Mouse (Mus musculus): Measurements from ENCODE around the gene Arhgap24.

Arhgap24 gene

DNA sequence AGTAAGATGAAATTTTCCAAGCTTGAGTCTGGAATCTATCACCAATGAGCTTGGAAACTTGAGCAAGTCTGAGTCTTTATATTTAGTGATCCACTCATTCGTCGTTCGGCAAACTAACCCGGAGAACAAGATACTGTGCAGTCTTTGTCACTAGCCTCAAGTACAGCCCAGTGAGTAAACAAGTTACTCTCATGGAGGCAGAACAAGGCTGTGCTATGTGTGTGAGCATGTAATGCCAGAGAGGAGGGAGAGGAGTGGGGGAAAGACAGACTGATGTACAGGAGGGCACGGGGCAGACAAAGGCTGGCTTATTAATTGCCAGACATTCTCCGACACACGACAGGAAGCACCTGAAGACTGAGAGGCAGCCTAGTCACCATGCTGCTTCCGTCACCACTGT is 97.2 kb downstream of the Arhgap24 start:
- no peak for DNase-seq (ENCODE audit: low spot score in 2 of 2)

GRCm38 (mm10) chr5:102582864-102583410 is 101.7 kb downstream of the Arhgap24 start:
- no peak for DNase-seq (ENCODE audit: low spot score in 2 of 2)

GRCm38 (mm10) chr5:102591422-102591821 is 110.2 kb downstream of the Arhgap24 start:
- no peak for DNase-seq (ENCODE audit: low spot score in 2 of 2)

GRCm38 (mm10) chr5:102593058-102593457 is 111.9 kb downstream of the Arhgap24 start:
- no peak for DNase-seq (ENCODE audit: low spot score in 2 of 2)

DNA sequence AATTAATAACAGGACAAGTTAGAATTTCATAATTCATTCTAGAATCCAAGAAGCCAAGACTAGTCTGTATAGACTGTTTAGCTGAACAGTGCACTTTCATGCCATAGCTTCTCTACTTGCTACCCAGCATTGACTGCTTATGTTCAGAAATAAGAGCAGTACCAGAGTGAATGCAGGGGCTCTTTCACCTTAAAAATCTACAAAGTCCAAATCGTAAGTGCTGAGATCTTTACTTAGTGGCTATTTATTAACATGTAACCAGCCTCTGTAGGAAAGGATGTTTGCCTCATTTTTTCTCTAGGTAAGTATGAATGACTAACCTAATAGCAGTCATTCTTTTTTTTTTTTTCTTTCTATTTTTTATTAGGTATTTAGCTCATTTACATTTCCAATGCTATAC is 117.9 kb downstream of the Arhgap24 start:
- no peak for DNase-seq (ENCODE audit: low spot score in 2 of 2)

- no peak for DNase-seq (ENCODE audit: low spot score in 2 of 2)
Observed at GRCm38 (mm10) chr5:102613571-102613970, 132.4 kb downstream of the Arhgap24 start.

GRCm38 (mm10) chr5:102614081-102614480 is 132.9 kb downstream of the Arhgap24 start:
- DNase-seq (ENCODE audit: low spot score in 2 of 2) = no peak

GRCm38 (mm10) chr5:102615249-102615648 is 134.1 kb downstream of the Arhgap24 start:
- no peak for DNase-seq (ENCODE audit: low spot score in 2 of 2)

- DNase-seq (ENCODE audit: low spot score in 2 of 2) = no peak
Observed at GRCm38 (mm10) chr5:102621036-102621435, 139.8 kb downstream of the Arhgap24 start.

- no peak for DNase-seq (ENCODE audit: low spot score in 2 of 2)
Observed at GRCm38 (mm10) chr5:102623807-102624435, 142.7 kb downstream of the Arhgap24 start.

GRCm38 (mm10) chr5:102626671-102627070 is 145.5 kb downstream of the Arhgap24 start:
- no peak for DNase-seq (ENCODE audit: low spot score in 2 of 2)

DNA sequence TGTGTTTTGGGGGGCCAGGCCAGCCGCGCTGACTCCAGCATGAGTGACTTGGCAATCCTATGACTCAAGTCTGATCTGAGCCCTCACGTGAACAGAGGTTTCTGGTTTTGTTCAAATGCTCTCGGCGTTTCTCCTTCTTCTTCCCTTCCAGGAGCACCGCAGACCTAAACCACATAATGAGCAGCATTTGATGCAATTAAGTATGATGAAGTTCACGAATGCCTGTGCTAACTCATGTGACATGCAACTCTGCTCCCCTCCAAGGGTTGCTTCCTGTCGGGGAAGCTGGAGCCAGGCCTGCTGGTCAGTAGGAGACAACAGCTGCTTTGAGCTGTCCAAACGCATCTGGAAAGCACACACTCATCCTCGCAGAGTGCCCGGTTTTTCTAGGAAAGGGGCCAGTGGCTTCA is 148.2 kb downstream of the Arhgap24 start:
- no peak for DNase-seq (ENCODE audit: low spot score in 2 of 2)

- no peak for DNase-seq (ENCODE audit: low spot score in 2 of 2)
Observed at GRCm38 (mm10) chr5:102635591-102635990, 154.4 kb downstream of the Arhgap24 start.

GRCm38 (mm10) chr5:102639782-102640559 is 158.8 kb downstream of the Arhgap24 start:
- DNase-seq (ENCODE audit: low spot score in 2 of 2) = no peak

GRCm38 (mm10) chr5:102643364-102643763 is 162.2 kb downstream of the Arhgap24 start:
- DNase-seq (ENCODE audit: low spot score in 2 of 2) = no peak

DNA sequence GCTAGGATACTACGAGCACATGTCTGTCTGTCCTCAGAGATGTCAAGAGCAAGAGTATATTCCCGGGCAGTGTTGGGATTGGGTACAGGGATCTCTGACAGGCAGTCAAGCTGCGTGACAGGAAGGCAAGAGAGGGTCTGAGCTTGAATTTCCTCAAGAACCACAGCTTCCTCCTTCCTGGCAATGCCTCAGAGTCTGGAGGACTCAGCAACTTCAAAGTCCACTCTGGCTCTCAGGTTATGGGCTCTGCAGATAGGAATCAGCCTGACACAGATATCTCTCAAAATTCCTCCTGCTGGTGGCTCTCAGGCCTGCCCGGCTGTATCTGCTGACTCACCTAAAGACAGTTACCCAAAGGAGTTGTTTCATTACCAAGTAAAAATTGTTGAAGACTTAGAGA is 162.6 kb downstream of the Arhgap24 start:
- no peak for DNase-seq (ENCODE audit: low spot score in 2 of 2)

- no peak for DNase-seq (ENCODE audit: low spot score in 2 of 2)
Observed at GRCm38 (mm10) chr5:102659061-102659460, 177.9 kb downstream of the Arhgap24 start.

DNA sequence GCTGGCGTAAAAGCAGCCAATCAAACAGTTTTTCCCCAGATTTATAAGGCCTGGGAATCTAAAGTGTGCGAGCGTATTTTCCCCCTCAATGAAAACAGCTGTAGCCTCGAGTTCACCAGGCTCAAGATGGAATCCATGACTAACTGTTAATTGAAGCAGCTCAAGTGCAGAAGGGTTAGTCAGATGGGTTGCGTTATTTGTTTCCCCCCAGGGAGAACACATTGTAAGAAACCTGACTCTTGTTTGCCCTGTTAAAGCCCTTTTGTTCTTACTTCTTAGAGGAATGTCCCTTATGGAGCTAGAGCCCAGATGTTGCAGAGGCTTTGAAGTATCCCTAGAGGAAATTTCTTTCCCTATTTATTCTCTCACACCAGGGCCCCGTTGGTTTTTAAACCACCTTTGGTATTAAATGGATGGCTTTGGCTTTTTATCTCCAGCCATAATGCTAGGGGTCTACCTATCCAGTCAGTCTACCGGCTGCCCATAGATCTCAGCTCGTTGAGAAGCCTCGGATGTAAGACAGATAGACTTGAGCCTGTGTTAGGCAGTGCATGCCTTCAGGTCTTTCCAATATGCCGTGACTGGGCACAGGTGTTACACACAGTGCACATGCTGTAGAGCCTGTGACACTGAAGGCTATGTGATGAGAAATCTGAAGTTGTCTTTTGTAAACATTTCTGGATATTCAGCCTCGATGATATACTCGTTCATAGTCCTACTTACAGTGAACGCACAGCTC is 184.0 kb downstream of the Arhgap24 start:
- no peak for DNase-seq (ENCODE audit: low spot score in 2 of 2)

DNA sequence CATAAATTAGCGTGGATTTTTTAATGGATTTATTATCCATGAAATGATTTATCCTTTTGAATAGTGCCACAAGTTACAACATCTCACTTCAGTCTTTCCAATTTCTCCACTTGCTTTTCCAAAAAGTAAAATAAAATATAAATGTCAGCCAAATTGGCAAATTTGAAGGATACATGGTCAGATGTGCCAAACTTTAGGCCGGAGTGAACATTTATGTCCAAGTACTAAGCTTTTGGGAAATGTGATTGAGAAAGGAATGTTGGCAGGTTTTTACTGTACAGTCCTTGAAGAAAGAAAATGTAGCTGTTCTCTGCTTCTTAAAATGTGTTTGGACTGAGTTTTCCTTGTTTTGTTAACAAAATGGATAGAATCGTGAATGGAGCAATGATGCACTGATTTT is 185.7 kb downstream of the Arhgap24 start:
- no peak for DNase-seq (ENCODE audit: low spot score in 2 of 2)

GRCm38 (mm10) chr5:102667754-102668575 is 186.8 kb downstream of the Arhgap24 start:
- DNase-seq (ENCODE audit: low spot score in 2 of 2) = no peak

GRCm38 (mm10) chr5:102670206-102670605 is 189.0 kb downstream of the Arhgap24 start:
- no peak for DNase-seq (ENCODE audit: low spot score in 2 of 2)

Data from right cerebral cortex, postnatal 10 days (tissue).